Mouse (Mus musculus) megakaryocyte, embryonic 14.5 days (primary cell): ENCODE measurements around the gene Myod1.

Source experiments
- FLI1 ChIP-seq: IDR thresholded peaks from 2 replicates; pipeline ENCODE4 v1.6.1; 2012; ENCODE audit warnings: low read length, inconsistent platforms, mixed read lengths
- GATA1 ChIP-seq: IDR thresholded peaks from 3 replicates; pipeline ENCODE4 v1.6.1; 2012; ENCODE audit warnings: mixed read lengths, low read length, inconsistent platforms, borderline replicate concordance

GRCm38 (mm10) chr7:46418102-46418622 lies 41.9 kb downstream of the Myod1 start:
- no peak for TF ChIP-seq GATA1
- no peak for TF ChIP-seq FLI1
